Mouse (Mus musculus): ENCODE measurements around the gene Insl5.

The Insl5 gene
- long read RNA-seq, experiment 1, result 0 reads
- long read RNA-seq, experiment 2, result 0 reads

DNA sequence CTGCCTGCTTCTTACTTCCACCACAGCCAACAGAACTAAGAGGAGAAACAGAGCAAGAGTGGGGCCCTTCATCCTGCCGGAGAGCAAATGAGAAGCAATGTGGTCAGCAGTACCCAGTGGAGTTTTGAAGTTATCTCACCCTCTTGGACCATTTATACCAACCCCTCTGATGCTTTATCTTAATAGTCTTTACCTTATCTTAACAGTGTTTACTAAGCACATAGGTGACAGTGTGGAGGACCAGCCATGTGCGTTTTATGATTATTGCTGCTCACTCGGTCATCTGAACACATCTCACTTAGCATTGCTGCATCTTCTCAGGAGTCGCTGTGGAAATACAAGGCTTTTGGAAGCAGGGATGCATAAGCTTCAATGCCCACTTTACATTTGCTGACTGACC lies at the start of gene Insl5:
Gene Insl5 (minus strand): TSS at position 222 of the 400 bp plus-strand sequence.
- intact Hi-C loops (cut with DNase I), result no loop called here

DNA sequence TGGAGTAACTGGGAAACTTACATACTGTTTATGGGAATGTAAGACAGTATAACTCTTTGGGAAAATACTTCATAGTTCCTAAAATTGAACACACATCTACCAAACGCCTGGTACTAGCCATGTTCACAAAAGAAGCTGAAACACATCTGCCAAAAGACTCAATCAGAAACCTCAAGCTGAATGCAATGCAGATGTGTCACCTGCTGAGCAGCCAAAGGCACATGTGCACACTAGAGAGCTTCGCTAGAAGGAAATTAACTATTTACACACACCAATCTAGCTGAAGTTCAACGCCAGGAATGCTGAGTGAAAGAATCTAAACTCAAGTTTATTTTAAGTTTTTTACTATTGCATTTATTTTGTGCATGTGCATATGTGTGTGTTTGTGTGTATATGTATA lies 44.0 kb upstream of the Insl5 start:
- intact Hi-C loops (cut with DNase I), result no loop called here

DNA sequence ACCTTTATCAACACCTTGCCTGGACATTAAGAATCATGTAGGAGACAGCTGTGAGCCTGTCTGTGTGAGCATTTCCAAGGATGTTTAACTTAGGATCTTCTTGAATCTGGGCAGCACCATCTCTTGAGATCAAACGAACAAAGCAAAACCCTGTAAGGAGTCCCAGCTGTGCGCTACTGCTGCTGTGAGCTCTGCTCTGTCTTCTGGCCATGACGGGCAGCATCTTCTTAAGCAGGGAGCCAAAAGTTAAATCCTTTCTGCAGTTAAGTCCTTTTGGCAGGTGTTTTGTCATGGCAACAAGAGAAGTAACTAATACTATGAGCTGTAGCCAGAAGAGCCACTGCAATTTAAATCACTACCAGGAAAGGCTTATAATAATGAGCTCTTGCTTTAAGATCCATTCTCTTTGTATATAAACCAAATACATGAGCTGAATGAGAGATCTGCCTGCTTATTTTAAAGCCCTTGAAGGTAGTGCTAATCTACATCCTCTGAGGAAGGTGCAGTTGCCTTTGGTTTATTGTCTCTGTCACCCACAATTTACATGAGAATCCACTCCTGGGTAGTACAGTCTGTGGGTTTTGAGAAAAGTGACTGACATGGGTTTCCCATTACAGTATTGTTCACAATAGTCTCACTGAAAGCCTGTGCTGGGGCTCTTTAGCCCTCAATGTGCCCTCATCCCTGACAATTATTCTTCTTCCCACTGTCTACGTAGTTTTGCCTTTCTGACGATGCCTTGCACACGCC lies 41.4 kb upstream of the Insl5 start:
- intact Hi-C loops (cut with DNase I), result no loop called here

DNA sequence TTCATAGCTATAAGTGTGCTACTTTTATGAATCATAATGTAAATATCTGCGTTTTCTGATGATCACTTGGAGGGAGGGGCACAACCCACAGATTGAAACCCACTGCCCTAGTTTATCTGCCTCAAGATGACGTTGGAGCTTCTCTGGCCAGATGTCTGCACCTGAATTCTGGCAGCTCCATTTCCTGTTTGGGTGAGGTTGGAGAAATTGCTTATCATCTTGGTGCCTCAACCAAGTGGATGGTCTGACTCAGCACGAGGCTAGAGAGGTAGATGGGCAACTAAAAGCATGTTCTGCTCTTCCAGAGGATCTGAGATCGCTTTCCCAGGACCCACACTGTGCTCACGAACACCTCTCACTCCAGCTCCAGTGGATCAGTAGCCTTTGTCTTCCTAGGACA lies 38.3 kb upstream of the Insl5 start:
- intact Hi-C loops (cut with DNase I), result no loop called here

DNA sequence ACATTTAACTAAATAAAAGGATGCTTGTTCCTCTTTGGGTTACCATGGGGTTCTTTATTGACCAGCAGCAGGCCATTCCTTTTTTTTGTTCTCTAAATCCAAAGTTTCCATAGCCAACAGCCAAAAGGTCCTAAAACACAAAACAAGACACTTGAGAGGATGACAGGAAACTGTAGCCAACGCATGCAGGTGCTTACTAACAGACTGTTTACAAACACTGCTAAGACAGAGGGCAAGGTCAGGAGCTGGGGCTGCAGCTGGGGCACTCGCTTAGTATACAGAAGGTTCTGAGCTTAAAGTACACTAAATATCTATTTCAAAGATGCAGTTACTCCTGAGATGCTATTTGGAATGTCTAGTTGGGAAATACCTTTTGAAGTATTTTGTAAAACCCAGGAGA lies 37.8 kb upstream of the Insl5 start:
- intact Hi-C loops (cut with DNase I), result no loop called here

DNA sequence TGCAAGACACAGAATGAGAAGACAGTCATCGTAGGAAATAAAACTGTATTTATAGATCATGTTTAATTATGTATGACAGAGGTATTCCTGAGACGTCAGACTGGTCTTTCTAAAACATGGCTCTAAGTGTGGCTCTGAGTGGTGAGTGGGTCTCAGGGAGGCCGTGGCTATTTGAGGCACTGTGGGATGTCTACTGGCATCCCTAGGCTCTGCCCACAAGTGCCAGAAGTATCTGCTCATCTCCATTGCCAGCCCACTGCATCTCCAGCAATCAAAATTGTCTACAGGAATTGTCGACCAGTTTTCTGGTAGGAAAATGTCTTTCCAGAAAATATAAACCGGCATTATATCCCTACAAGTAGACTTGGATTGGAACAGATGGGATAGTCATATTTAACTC lies 30.3 kb upstream of the Insl5 start:
- intact Hi-C loops (cut with DNase I), result no loop called here

DNA sequence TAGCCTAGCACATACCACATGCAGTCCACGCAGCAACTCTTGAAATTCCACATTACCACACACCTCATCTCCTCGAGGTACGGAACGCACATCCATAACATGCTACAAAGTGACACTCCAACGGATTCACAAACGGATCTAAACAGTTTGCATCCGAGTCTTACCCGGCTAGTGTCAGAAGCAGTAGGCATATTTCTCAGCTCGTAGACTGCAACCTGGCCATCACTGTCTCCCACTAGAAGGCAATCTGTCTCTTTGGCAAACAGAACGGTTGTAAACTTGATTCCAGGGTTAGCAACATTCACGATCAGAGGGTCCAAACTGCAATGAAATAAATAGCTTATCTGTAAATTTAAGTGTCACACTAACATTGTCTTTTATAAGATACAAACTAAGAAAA lies 21.4 kb upstream of the Insl5 start:
- intact Hi-C loops (cut with DNase I), result no loop called here

DNA sequence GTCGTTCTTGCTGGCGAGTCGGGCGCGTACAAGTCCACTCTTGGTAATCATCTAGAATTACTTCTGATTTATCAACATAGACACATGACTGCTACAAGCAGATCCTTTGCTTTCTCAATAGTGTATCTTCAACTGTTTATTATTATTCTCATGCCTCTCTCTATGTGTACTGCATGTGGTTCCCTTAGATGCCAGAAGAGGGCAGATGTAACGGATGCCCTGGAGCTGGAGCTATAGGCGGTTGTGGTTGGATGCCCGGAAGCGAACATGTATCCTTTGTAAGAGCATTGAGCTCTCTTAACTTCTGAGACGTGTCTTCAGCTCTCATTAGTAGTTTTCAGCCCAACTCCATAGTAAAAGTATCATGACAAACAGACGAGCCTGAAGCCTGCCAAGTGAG lies 16.4 kb upstream of the Insl5 start:
- intact Hi-C loops (cut with DNase I), result no loop called here

DNA sequence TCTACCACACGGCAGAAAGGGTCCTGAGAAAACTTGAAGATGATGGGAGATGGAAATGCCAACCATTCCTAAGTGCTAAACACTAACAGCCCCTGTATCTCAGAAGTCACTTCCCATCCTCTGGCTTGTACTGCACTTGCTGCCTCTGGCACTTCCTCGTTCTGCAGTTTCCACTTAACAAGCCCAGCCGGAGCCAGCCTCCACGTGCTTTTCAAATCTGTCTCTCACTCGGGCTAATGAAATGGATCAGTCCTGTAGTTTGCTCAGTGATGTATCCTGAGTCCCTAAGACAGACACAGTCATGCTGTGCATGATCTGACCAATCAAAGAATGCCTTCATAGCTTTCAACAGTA lies 13.2 kb upstream of the Insl5 start:
- intact Hi-C loops (cut with DNase I), result no loop called here

DNA sequence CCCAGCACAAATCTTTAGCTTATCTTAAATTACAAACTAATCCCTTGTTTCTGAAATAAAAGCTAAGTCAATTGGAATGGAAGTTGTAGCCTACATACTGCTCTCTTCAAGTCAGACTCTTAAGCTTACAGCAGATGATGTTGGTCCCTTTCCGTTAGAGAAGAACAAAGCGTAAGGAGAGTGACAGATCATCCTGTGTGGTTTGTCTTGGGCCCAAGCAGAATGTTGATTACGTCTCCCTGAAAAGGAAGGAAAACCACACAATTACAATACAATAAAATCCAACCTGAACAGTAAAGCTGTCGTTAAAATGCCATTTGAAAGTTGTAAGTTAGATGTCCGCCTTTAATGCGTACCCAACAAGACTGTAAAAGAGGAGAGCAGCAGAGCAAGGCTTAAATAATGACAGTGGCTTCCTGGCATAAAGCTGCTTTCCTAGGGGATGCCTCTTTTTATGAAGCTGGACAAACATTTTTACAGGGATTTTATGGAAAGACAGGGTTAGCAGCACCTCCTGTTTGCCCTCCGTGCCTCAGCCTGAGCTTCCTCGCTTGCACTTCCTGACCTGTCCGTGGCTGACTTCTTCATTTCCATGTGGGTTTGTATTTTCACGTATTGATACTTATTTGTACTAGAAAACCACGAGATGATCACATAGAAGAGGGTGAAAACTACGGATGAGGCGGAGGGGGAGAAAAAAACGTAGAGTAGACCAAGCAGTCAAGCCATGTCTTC lies 12.6 kb upstream of the Insl5 start:
- intact Hi-C loops (cut with DNase I), result no loop called here

DNA sequence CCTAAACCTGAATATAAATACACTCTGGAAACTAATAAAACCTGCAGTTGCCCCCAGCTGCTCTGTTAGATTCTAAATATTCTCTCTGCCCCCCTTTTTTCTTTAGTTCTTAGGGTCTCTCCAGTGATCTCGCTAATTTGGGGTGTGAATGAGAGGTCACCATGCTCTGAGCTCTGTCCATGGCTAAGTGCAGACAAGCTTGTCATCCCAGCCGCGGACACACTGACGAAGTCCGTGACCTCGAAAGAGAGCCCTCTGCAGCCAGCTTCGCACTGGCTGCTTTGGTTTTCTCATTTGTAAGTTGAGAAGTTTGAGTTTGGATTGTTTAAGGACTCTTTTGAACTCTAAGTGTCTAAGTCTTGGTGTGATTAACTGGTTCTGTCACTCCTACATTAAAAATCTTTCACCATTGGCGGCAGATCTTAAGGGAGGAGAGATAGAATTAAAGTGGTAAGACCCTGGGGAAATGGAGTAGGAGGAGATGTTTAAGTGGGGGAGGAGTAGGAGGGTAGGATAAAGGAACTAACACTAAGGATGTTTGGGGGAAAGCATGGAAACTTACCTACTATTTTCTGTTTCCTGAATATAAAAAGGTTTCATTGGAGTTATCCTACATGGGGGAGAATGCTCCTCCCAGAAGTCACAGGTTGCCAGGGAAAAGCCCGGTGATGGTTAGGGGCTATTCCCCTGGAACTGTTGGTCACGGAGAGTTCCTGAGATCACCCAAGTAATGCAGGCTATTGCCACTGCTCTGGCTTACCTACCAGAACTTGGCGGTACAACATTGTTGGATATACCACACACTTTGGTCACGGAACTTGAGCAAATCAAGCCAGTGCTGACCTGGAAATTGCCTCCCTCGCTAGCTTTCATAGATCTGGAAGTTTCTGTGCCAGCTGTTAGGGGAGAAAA lies 1.8 kb upstream of the Insl5 start:
- intact Hi-C loops (cut with DNase I), result no loop called here

DNA sequence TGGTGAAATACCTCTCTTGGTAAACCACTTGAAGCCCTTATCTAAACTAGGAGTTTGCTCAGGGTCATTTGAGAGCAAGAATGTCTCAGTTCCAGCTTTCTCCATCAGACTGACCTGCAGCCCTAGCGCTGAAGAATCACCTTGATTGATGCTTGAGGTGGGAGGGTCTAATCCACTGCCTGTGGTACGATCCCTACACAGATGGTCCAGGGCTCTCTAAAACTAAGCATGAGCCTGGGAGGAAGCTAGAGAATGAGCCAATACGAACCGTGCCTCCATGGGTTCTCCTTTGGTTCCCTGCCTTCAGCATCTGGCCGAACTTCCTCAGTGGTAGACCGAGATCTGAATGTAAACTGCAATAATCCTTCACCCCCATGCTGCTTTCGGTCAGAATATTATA lies 1.1 kb upstream of the Insl5 start:
- intact Hi-C loops (cut with DNase I), result no loop called here

DNA sequence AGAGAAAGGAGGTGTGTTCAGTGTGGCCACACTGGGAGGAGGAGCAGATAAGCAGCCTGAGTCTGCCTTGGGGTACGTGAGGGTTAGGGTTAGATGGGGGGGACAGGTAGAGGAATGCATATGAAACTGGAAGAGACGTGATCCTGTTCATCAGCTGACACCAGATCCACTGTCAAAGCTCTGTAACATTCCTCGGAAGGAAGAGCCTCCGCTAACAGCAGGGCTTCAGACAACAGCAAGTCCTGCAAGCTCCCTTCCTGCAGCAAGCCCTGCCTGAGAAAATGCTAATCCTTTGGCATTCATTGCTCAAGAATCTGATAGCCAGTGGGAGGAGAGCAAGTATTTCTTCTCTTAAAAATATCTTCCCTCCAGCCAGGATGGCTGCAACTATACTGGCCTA lies 13.2 kb downstream of the Insl5 start:
- intact Hi-C loops (cut with DNase I), result no loop called here

DNA sequence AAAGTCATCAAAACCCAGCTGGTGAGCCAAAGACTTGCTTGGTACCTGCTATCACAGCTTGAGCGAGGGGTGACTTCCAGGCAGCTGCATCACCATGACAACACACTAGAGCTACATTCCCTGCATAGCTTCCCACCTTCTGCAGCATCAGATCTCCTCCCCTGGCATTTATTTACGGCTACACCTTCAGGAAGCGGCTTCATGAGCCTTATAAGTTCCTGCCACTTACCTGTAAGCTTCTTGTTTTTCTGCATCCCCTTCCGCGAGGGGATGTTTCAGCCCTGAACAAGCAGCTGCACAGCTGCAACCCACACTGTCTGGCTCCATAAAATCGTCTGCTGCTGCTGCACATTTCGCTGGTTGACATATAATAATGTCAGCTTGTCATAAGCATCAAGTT lies 14.8 kb downstream of the Insl5 start:
- intact Hi-C loops (cut with DNase I), result no loop called here

DNA sequence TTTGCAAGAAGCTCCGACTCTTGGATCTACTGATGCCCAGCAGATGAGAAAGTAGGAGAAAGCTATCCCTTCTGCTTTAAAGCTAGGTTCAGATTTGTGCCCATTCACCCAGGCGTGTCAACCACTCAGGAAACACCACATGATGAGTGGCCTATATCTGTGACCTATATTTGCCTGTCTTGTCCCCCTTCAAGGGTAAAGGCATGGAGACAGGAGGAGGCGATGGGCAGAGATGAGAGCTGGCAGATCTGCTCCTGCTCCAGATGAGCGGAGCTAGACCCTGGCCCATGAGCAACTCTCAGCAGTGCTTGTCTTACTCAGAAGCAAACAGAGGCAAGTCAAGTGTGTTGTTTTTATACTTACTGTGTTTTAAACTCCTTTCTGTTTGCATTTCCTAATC lies 15.9 kb downstream of the Insl5 start:
- intact Hi-C loops (cut with DNase I), result no loop called here

DNA sequence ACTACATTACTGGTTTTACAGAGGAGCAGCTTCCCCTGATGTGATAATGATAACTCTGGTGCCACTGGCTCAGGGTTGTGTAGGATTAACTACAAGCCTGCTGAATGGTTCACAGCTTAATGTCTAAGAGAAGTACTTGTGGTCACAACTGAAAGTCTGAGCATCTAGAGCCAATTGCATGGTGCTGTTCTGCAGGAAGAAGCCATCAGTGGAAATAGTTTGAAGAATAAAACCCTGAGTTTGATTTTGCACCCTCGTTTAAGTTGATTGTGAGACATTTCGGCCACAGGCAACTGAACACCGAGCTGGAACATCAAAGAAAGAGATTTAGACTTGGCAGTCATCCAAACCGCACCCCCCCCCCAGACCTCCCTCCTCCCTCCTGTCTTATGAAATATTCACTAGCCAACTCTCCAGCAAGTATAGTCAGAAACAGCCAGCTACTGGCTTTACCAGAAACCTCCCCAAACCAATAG lies 19.7 kb downstream of the Insl5 start:
- intact Hi-C loops (cut with DNase I), result no loop called here

DNA sequence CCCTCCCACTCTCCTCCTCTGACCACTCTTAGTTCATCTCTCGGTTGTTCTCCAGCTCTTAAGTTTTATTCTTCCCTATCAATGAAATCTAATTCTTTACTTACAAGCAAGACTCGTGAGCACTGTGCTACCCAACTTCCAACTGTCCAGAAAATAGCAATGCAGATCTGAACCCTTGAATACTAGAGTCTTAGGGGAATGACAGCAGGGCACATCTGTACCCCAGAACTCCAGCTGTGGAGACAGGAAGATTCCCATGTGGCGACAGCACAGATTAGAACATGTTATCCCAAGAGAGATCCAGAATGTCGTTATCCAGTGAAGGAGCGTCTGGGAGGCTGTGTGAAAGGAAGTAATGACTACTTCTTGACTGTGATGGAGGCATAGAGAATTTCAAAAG lies 20.4 kb downstream of the Insl5 start:
- intact Hi-C loops (cut with DNase I), result no loop called here

DNA sequence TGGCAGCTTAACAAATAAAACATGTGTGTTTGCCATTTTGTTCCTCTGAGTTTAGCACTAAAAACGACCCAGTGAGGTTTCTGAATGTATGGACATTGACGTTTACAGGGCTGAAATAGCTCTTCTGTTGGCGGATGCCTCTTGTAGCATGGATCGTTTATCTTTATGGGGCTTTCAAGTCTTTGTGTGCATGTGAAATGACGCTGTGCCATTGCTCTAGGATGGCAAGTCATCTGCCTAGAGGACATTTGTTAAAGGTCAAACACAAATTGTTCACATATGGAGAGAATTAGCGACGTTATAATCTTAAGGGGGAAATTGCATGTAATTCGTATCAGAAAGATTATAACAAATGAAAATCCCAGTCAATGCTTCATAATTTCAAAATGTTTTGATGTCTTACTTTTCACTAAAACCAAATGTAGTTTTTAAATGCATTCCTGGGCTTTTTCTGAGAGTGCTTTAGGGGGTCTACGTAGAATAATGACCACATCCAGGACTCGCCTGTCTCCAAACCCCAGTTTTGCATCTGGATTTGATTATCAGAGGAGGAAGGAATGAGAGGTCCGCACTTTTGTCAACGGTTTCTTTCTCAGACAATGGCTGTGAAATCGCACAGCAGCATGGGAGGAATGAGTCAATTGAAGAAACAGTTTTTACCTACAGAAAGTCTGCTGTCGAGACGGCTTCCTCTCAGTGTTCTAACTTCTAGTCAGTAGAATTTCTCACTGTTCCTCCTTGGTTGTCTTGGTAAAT lies 21.3 kb downstream of the Insl5 start:
- intact Hi-C loops (cut with DNase I), result no loop called here

DNA sequence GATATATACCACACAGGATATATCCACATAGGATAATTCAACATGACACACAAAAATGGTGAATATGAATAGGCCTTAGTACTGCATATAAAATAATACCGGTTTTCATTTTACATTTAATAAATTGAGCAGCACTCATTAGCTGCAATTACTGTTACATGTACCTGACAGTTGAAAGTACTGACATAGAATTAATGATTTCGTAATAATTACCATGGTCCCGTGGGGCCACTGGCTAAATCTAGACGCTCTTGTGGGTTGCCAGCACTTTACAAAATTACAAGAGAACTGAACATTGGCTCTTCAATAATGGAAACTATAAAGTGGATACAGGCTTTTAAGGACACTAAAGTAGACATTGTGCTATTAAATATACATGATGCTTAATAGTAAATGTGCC lies 22.0 kb downstream of the Insl5 start:
- intact Hi-C loops (cut with DNase I), result no loop called here

DNA sequence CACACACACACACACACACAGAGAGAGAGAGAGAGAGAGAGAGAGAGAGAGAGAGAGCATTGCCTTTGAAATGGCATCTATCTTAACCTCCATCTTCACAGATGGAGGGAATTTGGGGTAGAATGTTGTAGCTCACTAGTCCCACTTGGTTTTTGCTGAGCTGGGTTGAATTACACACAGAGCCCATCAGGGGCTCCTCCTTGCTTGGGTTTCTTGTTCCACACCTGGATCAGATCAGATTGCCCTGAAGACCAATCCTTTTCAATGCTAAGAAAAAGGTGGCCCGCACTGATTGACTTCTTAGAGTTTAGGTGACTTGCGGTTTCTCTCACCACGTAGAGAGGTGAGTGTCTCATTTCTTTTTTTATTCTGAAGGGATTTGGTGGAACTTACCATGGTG lies 35.0 kb downstream of the Insl5 start:
- intact Hi-C loops (cut with DNase I), result no loop called here

All from adrenal gland (tissue).